In the genomic region with DNA sequence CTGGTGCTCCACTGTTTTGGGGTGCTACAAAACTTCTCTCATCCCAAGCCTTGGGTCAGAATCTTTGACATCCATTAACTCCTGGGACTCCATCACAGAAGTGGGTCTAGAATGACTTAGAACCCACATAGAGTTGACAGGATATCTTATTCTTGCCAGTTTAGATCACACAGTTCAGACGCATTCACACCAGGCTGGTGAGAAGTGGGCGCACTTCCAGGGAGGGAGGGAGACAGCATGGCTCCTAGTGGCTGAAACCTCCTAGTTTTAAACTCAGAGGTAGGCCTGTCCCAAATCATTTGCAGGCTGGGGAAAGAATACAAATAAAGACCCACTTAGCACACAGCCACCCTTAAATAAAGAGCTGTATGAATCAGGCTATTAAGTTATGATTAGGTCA, we compare ENCODE assay signal across 11 mouse cellular contexts. TPM values are rescaled to one million over a fixed set of nuclear protein-coding genes. Genes with fewer than 3 reads are reported as not detected.
DNase-seq lines count a peak whose midpoint lies in the region; ATAC-seq and TF ChIP-seq lines count a peak whose summit lies in the region.
"Had no signal": no experiment of that assay in that cellular context is flagged by ENCODE, and none has a peak within 500 bp of the region (broad histone marks: within the 10 kb centered on the region; RNA-seq: fewer than 3 reads in every experiment).

No protein-coding gene starts in this region.

- H3K36me3 ChIP-seq in forebrain, embryonic 14.5 days (ENCODE audit: control insufficient read depth, insufficient read depth, low read length) = peaks cover 36% of the 10 kb centered on the region
- peaks cover 32% of the 10 kb centered on the region for H3K36me3 ChIP-seq in forebrain, postnatal 0 days (ENCODE audit: insufficient read depth)
- H3K36me3 ChIP-seq in kidney, adult 2 months (ENCODE audit: control insufficient read depth, insufficient read depth, low read length) = no peaks in the 10 kb centered on the region; the same call in 1 of the 2 replicates
- no peaks in the 10 kb centered on the region for H3K36me3 ChIP-seq in intestine, embryonic 16.5 days (ENCODE audit: control insufficient read depth, insufficient read depth, low read length)
- H3K36me3 ChIP-seq: liver, embryonic 15.5 days had no signal

- no peaks in the 10 kb centered on the region for H3K9me3 ChIP-seq in forebrain, embryonic 14.5 days (replicated peaks; ENCODE audit: control insufficient read depth, low read length)
- H3K9me3 ChIP-seq in forebrain, postnatal 0 days (ENCODE audit: low read length) = no peaks in the 10 kb centered on the region
- H3K9me3 ChIP-seq in intestine, embryonic 16.5 days (ENCODE audit: control insufficient read depth, low read length) = no peaks in the 10 kb centered on the region
- H3K9me3 ChIP-seq: liver, embryonic 15.5 days had no signal

- 61% methylated on average over 2 of the region's 2 CpGs for WGBS in forebrain, embryonic 14.5 days
- WGBS in forebrain, postnatal 0 days = 62% methylated on average over 2 of the region's 2 CpGs
- WGBS in kidney, adult 2 months = 61% methylated on average over 2 of the region's 2 CpGs
- 74% methylated on average over 2 of the region's 2 CpGs for WGBS in intestine, embryonic 16.5 days

- no peak overlapping the region for H3K9ac ChIP-seq in forebrain, embryonic 14.5 days (ENCODE audit: low read length)
- no peak overlapping the region for H3K9ac ChIP-seq in forebrain, postnatal 0 days
- no peak overlapping the region for H3K9ac ChIP-seq in intestine, embryonic 16.5 days (ENCODE audit: low read depth, low read length)
- H3K9ac ChIP-seq: liver, embryonic 15.5 days had no signal

- TF ChIP-seq POLR2A in kidney, adult 2 months (IDR thresholded peaks at IDR 0.05; ENCODE audit: low read depth, low read length) = no peak

- H3K4me2 ChIP-seq in forebrain, embryonic 14.5 days (ENCODE audit: low read length) = no peak overlapping the region
- H3K4me2 ChIP-seq in forebrain, postnatal 0 days (ENCODE audit: low read depth) = no peak overlapping the region
- no peak overlapping the region for H3K4me2 ChIP-seq in intestine, embryonic 16.5 days (ENCODE audit: low read depth, low read length)
- H3K4me2 ChIP-seq: liver, embryonic 15.5 days had no signal

- no peaks in the 10 kb centered on the region for H3K4me1 ChIP-seq in forebrain, embryonic 14.5 days (ENCODE audit: control insufficient read depth, insufficient read depth, low read length)
- 0 out of 2 replicates have a peak, but pooled peaks cover 4% of the 10 kb centered on the region for H3K4me1 ChIP-seq in forebrain, postnatal 0 days (ENCODE audit: insufficient read depth)
- peaks cover 25% of the 10 kb centered on the region for H3K4me1 ChIP-seq in kidney, adult 2 months (ENCODE audit: control insufficient read depth, insufficient read depth, low read length)
- H3K4me1 ChIP-seq in intestine, embryonic 16.5 days (ENCODE audit: control insufficient read depth, insufficient read depth, low read length) = peaks cover 10% of the 10 kb centered on the region
- H3K4me1 ChIP-seq: liver, embryonic 15.5 days had no signal

- no peaks in the 10 kb centered on the region for H3K27me3 ChIP-seq in forebrain, embryonic 14.5 days (replicated peaks; ENCODE audit: control insufficient read depth, insufficient read depth, low read length)
- H3K27me3 ChIP-seq in forebrain, postnatal 0 days (ENCODE audit: insufficient read depth, low read length) = no peaks in the 10 kb centered on the region
- H3K27me3 ChIP-seq in kidney, adult 2 months (replicated peaks; ENCODE audit: control insufficient read depth, insufficient read depth, low read length) = no peaks in the 10 kb centered on the region
- H3K27me3 ChIP-seq in intestine, embryonic 16.5 days (replicated peaks; ENCODE audit: control insufficient read depth, insufficient read depth, low read length) = no peaks in the 10 kb centered on the region
- H3K27me3 ChIP-seq: Patski had no signal

- DNase-seq in forebrain, embryonic 14.5 days (ENCODE audit: low spot score) = peak; percentile 13
- no peak for DNase-seq in forebrain, postnatal 0 days
- DNase-seq in kidney, adult 2 months = peak; percentile 36
- DNase-seq in kidney, adult 8-10 months = no peak
- peak; percentile 28 for DNase-seq in MN1 (ENCODE audit: low spot score)
- no peak for DNase-seq in frontal cortex, postnatal 14 days (ENCODE audit: low spot score in 2 of 2)
- no peak for DNase-seq in adrenal gland, postnatal 4 days (ENCODE audit: low spot score in 2 of 2)
- DNase-seq: embryo, embryonic 11 days had no signal

- H3K4me3 ChIP-seq in forebrain, embryonic 14.5 days (ENCODE audit: low read depth, low read length) = no peak overlapping the region
- H3K4me3 ChIP-seq in forebrain, postnatal 0 days (ENCODE audit: low read depth, low read length) = no peak overlapping the region
- no peak overlapping the region for H3K4me3 ChIP-seq in kidney, adult 2 months (ENCODE audit: insufficient read depth, low read depth, low read length)
- H3K4me3 ChIP-seq in intestine, embryonic 16.5 days (ENCODE audit: low read length) = no peak overlapping the region
- H3K4me3 ChIP-seq: liver, embryonic 15.5 days had no signal

- no peak overlapping the region for H3K27ac ChIP-seq in forebrain, embryonic 14.5 days (ENCODE audit: low read depth, low read length)
- H3K27ac ChIP-seq in forebrain, postnatal 0 days (ENCODE audit: low read depth, low read length) = no peak overlapping the region
- peak overlapping the region; percentile 70 for H3K27ac ChIP-seq in kidney, adult 2 months (ENCODE audit: insufficient read depth, low read depth, low read length)
- 0 out of 2 replicates have a peak overlapping the region, but pooled peaks have one; percentile 3 for H3K27ac ChIP-seq in intestine, embryonic 16.5 days (ENCODE audit: low read length)
- H3K27ac ChIP-seq: liver, embryonic 15.5 days had no signal

- TF ChIP-seq CTCF in forebrain, postnatal 0 days (IDR thresholded peaks at IDR 0.05; ENCODE audit: low read depth) = no peak
- TF ChIP-seq CTCF in kidney, adult 2 months (conservative IDR thresholded peaks at IDR 0.05; ENCODE audit: insufficient read depth, insufficient read length, low read depth, low read length) = no peak

- no peak for ATAC-seq in forebrain, embryonic 14.5 days
- ATAC-seq in forebrain, postnatal 0 days = no peak
- no peak for ATAC-seq in intestine, embryonic 16.5 days
- ATAC-seq: Patski had no signal

RNA-seq across cellular contexts. Expression of gene Tfcp2, which starts 22.6 kb away (rescaled TPM):
- polyA plus RNA-seq in forebrain, embryonic 14.5 days (2014; fragmentation: Nextera tagmentation; extraction: Ambion mirVana) = 22.1 and 23.6 TPM in 2 replicates
- total RNA-seq in forebrain, postnatal 0 days (2014; rRNA removed) = 25.5 and 34.5 TPM in 2 replicates
- 18.2 and 29.0 TPM in 2 replicates for polyA plus RNA-seq in forebrain, postnatal 0 days (2015; fragmentation: Nextera tagmentation; extraction: Ambion mirVana)
- 18.7 and 20.6 TPM in 2 replicates for polyA plus RNA-seq in kidney, adult 2 months (2012; rRNA removed)
- 13.5 and 13.8 TPM in 2 replicates for polyA plus RNA-seq in intestine, embryonic 16.5 days (2015; fragmentation: Nextera tagmentation; extraction: Ambion mirVana)
- total RNA-seq in adrenal gland, postnatal 4 days (2021) = 10 to 100 TPM; 26.3 TPM

RNA-seq across cellular contexts. Expression of gene Pou6f1, which starts 25.4 kb away (rescaled TPM):
- 36.9 and 42.0 TPM in 2 replicates for polyA plus RNA-seq in forebrain, embryonic 14.5 days (2014; fragmentation: Nextera tagmentation; extraction: Ambion mirVana)
- 72.4 and 77.4 TPM in 2 replicates for total RNA-seq in forebrain, postnatal 0 days (2014; rRNA removed)
- polyA plus RNA-seq in forebrain, postnatal 0 days (2015; fragmentation: Nextera tagmentation; extraction: Ambion mirVana) = 32.2 and 33.3 TPM in 2 replicates
- polyA plus RNA-seq in kidney, adult 2 months (2012; rRNA removed) = 28.5 and 30.4 TPM in 2 replicates
- 3.1 and 3.2 TPM in 2 replicates for polyA plus RNA-seq in intestine, embryonic 16.5 days (2015; fragmentation: Nextera tagmentation; extraction: Ambion mirVana)
- 10 to 100 TPM; 30.7 to 34.4 TPM for total RNA-seq in adrenal gland, postnatal 4 days (2021)

RNA-seq across cellular contexts. Expression of gene Dazap2, which starts 40.8 kb away (rescaled TPM):
- 210 and 254 TPM in 2 replicates for polyA plus RNA-seq in forebrain, embryonic 14.5 days (2014; fragmentation: Nextera tagmentation; extraction: Ambion mirVana)
- total RNA-seq in forebrain, postnatal 0 days (2014; rRNA removed) = 81.9 and 92.3 TPM in 2 replicates
- polyA plus RNA-seq in forebrain, postnatal 0 days (2015; fragmentation: Nextera tagmentation; extraction: Ambion mirVana) = 162 and 190 TPM in 2 replicates
- 578 and 812 TPM in 2 replicates for polyA plus RNA-seq in kidney, adult 2 months (2012; rRNA removed)
- polyA plus RNA-seq in intestine, embryonic 16.5 days (2015; fragmentation: Nextera tagmentation; extraction: Ambion mirVana) = 301 and 320 TPM in 2 replicates
- total RNA-seq in adrenal gland, postnatal 4 days (2021) = 100 to 1,000 TPM; 231 to 238 TPM

Comparison
In these comparisons a context has a peak if more than half of its experiments do, and no peak if none do; other contexts are left out.
1. DNase-seq: peak in forebrain, embryonic 14.5 days (single experiment), kidney, adult 2 months (single experiment) and MN1 (single experiment); none in forebrain, postnatal 0 days (single experiment), kidney, adult 8-10 months (0 of 2), frontal cortex, postnatal 14 days (0 of 2) and adrenal gland, postnatal 4 days (0 of 2).
2. H3K27ac ChIP-seq: peak in kidney, adult 2 months (single experiment) and intestine, embryonic 16.5 days (single experiment); none in forebrain, embryonic 14.5 days (single experiment) and forebrain, postnatal 0 days (single experiment).